Mouse (Mus musculus) erythroblast, embryonic 14.5 days (primary cell): ENCODE measurements around the gene Vegfb. TPM values are rescaled to one million over a fixed set of nuclear protein-coding genes. Genes with fewer than 3 reads are reported as not detected.

Source experiments
- H3K27me3 ChIP-seq: 2 replicates; pipeline ENCODE4 v1.6.1; 2012; ENCODE audit warnings: inconsistent platforms; ENCODE audit not compliant: control insufficient read depth
- H3K36me3 ChIP-seq: 2 replicates; pipeline ENCODE4 v1.6.1; 2012; ENCODE audit warnings: mild to moderate bottlenecking, inconsistent platforms; ENCODE audit not compliant: control insufficient read depth
- H3K4me1 ChIP-seq: 2 replicates; pipeline ENCODE4 v1.6.1; 2012; ENCODE audit warnings: inconsistent platforms; ENCODE audit not compliant: control insufficient read depth
- H3K4me3 ChIP-seq: replicated peaks from 2 replicates; pipeline ENCODE3; 2012; ENCODE audit warnings: moderate library complexity, mild to moderate bottlenecking, inconsistent platforms
- H3K9me3 ChIP-seq: 2 replicates; pipeline ENCODE4 v1.6.1; 2012; ENCODE audit warnings: low read length, inconsistent platforms, mixed read lengths; ENCODE audit not compliant: control insufficient read depth
- GATA1 ChIP-seq: IDR thresholded peaks from 2 replicates; pipeline ENCODE4 v1.6.1; 2012; ENCODE audit warnings: low read length, inconsistent platforms, mixed read lengths
- TAL1 ChIP-seq: IDR thresholded peaks from 3 replicates; pipeline ENCODE4 v1.6.1; 2012; ENCODE audit warnings: low read length, inconsistent platforms, mixed read lengths
- polyA plus RNA-seq: library from polyadenylated mRNA; stranded (reverse); fragments of >175 nt; gene quantifications from 2 replicates; pipeline ENCODE4 v1.2.3, GENCODE M21; 2012

The Vegfb gene
- polyA plus RNA-seq, 1 experiment, result 2.3 TPM

GRCm38 (mm10) chr19:6949532-6949931 lies 37.9 kb downstream of the Vegfb start:
- peaks cover 28% of the 10 kb centered on the region for H3K36me3 ChIP-seq
- TF ChIP-seq TAL1, result no peak
- no peak for TF ChIP-seq GATA1
- H3K4me1 ChIP-seq, result peaks cover 61% of the 10 kb centered on the region
- H3K4me3 ChIP-seq, result no peak overlapping the region
- no peaks in the 10 kb centered on the region for H3K9me3 ChIP-seq
- no peaks in the 10 kb centered on the region for H3K27me3 ChIP-seq

DNA sequence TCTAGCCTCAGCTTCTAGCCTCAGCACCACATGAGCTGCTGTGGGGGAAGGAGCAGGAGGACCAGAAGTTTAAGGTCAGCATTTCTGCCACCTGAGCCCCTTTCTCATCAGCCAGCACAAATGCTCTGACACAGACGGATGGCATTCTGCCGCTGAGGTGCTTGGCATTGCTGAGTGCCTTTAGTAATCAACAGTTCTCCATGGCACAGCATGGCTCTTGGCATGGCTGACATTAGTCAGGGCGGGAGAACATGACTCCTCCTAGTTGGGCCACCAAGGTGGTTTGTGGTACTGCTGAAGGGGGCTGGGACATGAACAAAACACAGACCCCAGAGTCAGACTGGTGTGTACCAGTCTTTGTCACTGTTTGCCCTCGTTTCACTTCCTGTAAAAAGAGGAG lies 39.3 kb downstream of the Vegfb start:
- Histone ChIP-seq H3K36me3 (peaks cover 28% of the 10 kb centered on the region), H3K4me1 (peaks cover 60% of the 10 kb centered on the region), H3K9me3 (no peaks in the 10 kb centered on the region), H3K27me3 (no peaks in the 10 kb centered on the region), H3K4me3 (no peak overlapping the region)
- TF ChIP-seq TAL1 (no peak), GATA1 (no peak)

GRCm38 (mm10) chr19:6947742-6948141 lies 39.7 kb downstream of the Vegfb start:
- TF ChIP-seq GATA1 (no peak), TAL1 (no peak)
- Histone ChIP-seq H3K36me3 (peaks cover 28% of the 10 kb centered on the region), H3K4me1 (peaks cover 59% of the 10 kb centered on the region)

GRCm38 (mm10) chr19:6943709-6944108 lies 43.7 kb downstream of the Vegfb start:
- no peaks in the 10 kb centered on the region for H3K27me3 ChIP-seq
- peaks cover 28% of the 10 kb centered on the region for H3K36me3 ChIP-seq

More at GRCm38 (mm10) chr19:6947742-6948141, 39.7 kb downstream of the Vegfb start:
- Histone ChIP-seq H3K9me3 (no peaks in the 10 kb centered on the region), H3K4me3 (no peak overlapping the region), H3K27me3 (no peaks in the 10 kb centered on the region)

DNA sequence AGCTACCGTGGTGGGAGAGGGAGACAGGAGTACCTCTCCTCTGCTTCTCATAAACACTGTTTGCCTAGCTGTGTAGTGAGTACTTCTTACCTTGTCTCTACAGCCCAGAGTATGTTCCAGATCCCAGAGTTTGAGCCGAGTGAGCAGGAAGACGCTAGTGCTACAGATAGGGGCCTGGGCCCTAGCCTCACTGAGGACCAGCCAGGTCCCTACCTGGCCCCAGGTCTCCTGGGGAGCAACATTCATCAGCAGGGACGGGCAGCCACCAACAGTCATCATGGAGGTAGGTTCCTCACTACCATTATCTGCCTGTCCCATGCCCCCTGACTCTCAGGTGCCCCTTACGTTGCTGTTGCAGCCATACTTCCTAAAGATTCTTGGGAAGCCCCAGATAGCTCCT lies 44.7 kb downstream of the Vegfb start:
- H3K27me3 ChIP-seq, result 0 out of 2 replicates have a peak, but pooled peaks cover 4% of the 10 kb centered on the region
- H3K4me3 ChIP-seq, result peak overlapping the region; percentile 81
- H3K9me3 ChIP-seq, result no peaks in the 10 kb centered on the region
- TF ChIP-seq GATA1, result no peak
- TF ChIP-seq TAL1, result no peak
- H3K4me1 ChIP-seq, result peaks cover 40% of the 10 kb centered on the region
- H3K36me3 ChIP-seq, result peaks cover 25% of the 10 kb centered on the region

More at GRCm38 (mm10) chr19:6943709-6944108, 43.7 kb downstream of the Vegfb start:
- Histone ChIP-seq H3K4me1 (peaks cover 43% of the 10 kb centered on the region), H3K4me3 (no peak overlapping the region), H3K9me3 (no peaks in the 10 kb centered on the region)
- TF ChIP-seq GATA1 (no peak), TAL1 (no peak)

- Histone ChIP-seq H3K4me3 (peak within 1 kb of the TSS; percentile 81), H3K27me3 (0 out of 2 replicates have a peak, but pooled peaks cover 4% of the 10 kb centered on the region), H3K36me3 (peaks cover 25% of the 10 kb centered on the region), H3K9me3 (no peaks in the 10 kb centered on the region), H3K4me1 (peaks cover 40% of the 10 kb centered on the region)
- TF ChIP-seq TAL1, result no peak
- no peak for TF ChIP-seq GATA1
These were observed 45.2 kb downstream of the Vegfb start, which contains the start of gene Gpr137 for GRCm38 (mm10) chr19:6942249-6942691. TSS of gene Gpr137 (minus strand) at chr19:6942480.

DNA sequence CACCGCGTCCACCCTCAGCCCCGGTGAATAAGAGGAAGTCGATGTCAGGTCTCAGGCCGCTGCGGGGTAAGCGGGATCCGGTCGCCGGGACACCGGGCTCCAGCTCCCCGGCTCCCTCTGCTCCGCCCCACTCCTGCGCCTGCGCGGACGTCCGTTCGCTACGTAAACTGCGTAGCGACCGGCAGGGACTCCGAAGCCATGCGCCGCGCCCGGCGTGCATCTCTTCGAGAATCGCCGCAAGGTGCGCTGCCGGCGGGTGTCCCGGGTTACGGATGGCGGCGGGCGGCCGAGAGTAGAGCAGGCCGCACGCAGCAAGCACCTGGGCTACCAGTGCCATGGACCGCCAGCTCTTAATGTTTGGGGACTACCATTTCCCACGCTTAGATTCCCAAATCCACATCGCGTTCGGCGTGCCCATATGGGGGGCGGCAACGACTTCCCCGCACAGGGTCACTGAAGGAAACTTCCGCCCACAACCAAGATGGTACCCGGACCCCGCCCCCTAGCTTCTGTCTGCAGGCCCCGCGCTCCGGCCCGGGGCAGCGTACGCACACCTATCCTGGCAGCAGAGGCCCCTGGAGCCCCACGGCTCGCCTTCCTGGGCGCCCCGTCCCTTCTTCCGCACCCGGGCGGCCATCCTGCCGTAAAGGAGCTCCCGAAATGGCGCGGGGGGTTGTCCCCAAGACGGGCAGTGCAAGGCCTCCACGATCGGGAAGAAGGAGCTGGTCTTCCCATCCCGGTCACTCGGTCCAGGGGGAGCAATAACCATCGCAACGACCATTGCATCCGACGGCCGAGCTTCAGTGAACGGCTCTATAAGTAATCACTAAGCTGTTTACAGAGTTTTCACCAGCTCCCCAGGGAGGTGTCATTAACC lies 45.8 kb downstream of the Vegfb start, which contains the start of gene Bad:
Gene Bad (plus strand): TSS at position 490 of the 877 bp plus-strand sequence.
- peaks cover 38% of the 10 kb centered on the region for H3K4me1 ChIP-seq
- peak within 1 kb of the TSS; percentile 81 for H3K4me3 ChIP-seq
- peaks cover 22% of the 10 kb centered on the region for H3K36me3 ChIP-seq
- H3K27me3 ChIP-seq, result 0 out of 2 replicates have a peak, but pooled peaks cover 4% of the 10 kb centered on the region
- no peaks in the 10 kb centered on the region for H3K9me3 ChIP-seq
- TF ChIP-seq GATA1, result no peak
- TF ChIP-seq TAL1, result no peak

DNA sequence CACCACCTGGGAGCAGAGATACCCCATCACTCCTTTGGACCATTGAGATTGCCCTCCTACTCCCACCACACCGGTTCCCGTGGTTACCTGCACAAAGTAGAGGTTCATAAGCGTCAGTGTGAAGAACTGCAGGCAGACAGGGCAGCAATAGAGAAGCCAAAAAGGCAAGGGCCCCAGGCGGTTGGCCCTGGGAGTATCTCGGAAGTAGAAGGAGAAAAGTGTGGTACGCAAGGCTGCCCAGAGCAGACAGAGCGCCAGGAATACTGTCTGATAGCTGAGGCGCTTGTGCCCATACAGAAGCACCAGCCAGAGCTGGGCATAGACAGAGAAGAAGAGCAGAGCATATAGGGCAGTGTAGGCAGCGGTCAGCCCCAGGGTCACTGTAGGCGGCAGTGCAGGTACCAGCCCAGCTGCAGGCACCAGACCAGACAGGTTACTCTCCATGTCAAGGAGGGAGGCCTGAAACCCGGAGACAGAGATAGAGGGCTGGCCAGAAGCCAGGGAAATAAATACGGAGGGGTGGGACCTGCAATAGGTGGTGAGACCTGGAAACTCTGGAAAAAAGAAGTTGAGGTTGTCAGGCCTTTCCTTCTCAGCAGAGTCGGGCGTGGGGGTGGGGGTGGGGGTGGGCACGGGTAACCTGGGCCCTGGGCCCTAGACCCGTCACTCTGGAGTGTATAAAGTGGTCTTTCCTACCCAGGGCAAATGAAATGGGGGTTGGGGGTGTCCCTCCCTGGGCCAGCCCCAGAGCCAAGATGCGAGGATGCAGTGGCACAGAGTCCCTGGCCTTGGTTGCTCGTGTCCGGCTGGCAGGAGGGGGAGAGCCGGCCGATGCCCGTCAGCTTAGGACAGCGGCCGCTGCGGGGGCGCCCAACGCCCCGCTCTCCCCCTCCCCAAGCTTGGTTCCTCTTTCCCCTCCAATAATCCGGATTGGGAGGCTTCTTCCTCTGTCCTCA lies 46.8 kb downstream of the Vegfb start:
- Histone ChIP-seq H3K27me3 (peaks cover 11% of the 10 kb centered on the region), H3K4me1 (peaks cover 34% of the 10 kb centered on the region), H3K9me3 (no peaks in the 10 kb centered on the region), H3K36me3 (peaks cover 14% of the 10 kb centered on the region), H3K4me3 (peak overlapping the region; percentile 81)
- TF ChIP-seq GATA1 (no peak), TAL1 (no peak)
